Mouse (Mus musculus): Measurements from ENCODE around the gene Ago3.

Ago3 gene

DNA sequence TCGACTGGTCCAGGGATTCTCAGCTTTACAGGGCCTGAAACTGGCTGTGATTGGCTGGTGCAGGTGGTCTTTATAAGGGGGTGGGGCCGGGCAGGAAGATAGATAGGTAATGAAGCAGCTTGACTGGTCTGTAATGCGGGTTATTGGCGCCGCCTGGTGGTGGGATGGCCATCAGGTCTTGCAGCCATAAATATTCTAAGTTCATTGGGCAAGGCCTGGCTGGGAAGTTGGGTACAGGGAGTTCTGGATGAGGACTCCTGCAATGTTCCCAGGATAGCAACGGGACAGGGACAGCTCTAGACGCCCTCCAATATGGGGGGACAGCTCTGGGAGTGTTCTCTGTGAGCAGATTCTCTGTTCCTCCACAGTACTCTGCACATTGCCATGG lies 119.4 kb downstream of the Ago3 start:
- DNase-seq (ENCODE audit: low spot score): peak; percentile 68

DNA sequence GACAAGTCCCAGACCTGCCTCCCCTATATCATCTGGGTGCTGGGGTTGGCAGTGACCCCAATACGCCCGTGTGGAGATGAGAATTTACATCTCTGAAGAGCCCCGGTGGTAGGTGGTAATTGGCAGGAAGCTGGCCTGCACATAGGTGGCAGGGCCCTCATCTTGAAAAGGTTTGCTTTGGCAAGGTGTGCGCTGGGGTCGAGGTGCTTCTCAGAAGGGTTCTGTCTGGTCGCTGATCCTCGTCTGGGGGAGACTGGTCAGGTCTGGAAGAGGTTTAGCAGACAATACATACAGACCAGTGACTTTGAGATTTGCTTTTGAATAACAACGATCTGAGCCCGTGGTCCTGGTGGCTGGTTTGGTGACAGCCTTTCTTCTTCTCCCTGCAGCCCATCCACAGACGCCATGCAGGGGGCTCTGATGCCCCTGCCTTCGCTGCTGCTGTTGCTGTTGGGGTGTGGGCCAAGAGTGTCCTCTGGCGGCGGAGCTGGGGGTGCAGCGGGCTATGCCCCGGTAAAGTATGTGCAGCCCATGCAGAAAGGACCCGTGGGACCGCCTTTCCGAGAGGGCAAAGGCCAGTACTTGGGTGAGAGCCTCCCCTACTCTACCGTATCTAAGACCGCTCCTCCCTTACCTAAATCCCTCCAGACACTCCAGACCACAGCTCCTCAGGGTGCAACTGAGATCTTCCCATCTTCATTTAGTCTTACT lies 120.0 kb downstream of the Ago3 start:
- DNase-seq (ENCODE audit: low spot score): peak; percentile 22

DNA sequence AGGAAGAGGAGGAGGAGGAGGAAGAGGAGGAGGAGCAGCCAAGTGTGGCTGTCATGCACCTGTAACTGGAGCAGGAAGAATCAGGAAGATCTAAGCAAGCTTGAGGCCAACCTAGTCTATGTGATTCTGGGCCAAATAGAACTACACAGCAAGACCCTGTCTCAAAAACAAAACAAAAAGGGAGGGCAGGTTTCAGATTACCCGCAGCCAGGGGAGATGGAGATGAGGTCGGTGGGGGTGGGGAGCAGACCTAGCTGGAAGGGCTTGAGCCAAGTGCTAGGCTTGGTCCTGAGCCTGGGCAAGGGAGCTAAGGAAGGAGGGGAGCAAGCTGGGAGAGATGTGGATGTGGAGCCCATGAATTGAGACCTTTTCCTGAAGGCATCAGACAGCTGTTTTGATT lies 122.5 kb downstream of the Ago3 start:
- DNase-seq (ENCODE audit: low spot score): no peak

DNA sequence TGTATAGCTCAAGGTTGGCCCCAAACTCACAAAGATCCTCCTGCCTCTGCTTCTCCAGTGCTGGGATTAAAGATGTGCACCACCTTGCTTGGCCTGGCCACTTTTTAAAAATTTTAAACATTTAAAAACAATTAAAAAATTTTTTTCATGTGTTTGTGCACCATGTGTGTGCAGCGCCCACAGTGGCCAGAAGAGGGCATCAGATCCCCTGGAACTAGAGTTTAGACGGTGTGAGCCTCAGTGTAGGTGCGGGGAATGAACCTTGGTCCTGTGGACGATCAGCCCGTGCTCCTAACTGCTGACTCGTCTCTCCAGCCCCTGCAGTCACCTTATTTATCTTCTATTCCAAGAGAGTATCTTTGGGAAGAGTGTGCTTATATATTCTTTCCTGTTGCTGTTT lies 123.3 kb downstream of the Ago3 start:
- no peak for DNase-seq (ENCODE audit: low spot score)

DNA sequence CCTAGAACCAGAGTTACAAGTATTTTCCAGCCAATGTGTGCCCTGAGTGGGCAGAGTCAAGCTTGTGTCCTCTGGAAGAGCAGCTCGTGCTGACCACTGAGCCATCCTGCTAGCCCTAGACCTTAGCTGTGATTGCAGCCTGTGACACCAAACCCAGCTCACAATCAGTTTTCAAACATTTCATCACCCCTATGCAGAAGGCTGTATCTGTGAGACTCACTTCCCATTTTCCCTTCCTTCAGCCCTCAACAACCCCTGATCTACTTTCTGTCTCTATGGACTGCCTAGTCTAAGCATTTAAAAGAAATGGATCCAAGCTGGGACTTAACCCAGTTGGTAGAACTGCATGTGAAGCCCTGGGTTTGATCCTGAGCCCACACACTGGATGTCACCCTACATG lies 123.9 kb downstream of the Ago3 start:
- no peak for DNase-seq (ENCODE audit: low spot score)

DNA sequence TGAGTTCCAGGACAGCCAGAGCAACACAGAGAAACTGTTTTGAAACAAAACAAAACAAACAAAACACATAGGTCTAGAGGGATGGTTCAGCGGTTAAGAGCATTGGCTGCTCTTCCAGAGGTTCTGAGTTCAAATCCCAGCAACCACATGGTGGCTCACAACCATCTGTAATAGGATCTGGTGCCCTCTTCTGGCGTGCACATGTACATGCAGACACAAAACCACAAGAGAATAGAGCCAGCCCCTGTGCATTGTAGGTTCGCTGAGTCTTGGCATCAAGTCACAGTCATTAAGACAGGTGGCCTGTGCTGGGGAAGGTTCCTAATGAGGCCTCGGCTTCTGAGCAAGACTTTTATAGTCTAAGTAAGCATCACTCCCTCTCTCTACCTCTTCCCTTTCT lies 125.5 kb downstream of the Ago3 start:
- DNase-seq (ENCODE audit: low spot score): no peak

DNA sequence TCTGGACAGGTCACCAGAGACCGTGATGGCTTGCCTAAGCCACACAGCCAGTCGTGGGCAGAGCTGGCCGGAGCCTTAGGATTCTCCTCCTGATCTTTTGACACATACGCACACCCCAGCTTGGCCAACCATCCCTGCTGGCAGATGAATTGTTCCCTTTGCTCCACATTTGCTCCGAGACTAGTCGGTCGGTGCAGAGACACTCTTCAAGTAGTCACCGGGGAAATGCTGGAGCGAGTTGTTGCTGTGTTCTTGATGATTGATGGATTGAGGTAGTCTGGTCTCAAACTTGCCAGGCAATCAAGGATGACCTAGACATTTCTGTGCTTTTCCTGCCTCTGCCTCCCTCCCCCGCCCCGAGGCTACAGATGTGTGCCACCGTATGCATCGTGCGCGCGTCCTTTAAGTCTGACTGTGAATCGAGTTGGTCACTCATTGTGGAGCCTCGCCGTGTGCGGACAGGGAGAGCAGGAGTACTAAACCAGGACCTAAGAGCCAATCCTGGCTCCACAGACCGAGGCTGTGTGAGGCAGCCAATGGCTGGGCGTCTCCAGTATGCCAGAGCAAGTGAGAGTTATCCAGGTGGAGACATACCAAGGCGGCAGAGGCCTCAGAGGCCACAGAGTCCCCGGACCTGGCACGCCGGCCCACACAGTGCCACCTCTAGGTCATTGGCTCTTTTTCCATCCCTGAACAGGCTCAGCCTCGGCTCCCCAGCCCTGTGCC lies 127.6 kb downstream of the Ago3 start:
- DNase-seq (ENCODE audit: low spot score): no peak

DNA sequence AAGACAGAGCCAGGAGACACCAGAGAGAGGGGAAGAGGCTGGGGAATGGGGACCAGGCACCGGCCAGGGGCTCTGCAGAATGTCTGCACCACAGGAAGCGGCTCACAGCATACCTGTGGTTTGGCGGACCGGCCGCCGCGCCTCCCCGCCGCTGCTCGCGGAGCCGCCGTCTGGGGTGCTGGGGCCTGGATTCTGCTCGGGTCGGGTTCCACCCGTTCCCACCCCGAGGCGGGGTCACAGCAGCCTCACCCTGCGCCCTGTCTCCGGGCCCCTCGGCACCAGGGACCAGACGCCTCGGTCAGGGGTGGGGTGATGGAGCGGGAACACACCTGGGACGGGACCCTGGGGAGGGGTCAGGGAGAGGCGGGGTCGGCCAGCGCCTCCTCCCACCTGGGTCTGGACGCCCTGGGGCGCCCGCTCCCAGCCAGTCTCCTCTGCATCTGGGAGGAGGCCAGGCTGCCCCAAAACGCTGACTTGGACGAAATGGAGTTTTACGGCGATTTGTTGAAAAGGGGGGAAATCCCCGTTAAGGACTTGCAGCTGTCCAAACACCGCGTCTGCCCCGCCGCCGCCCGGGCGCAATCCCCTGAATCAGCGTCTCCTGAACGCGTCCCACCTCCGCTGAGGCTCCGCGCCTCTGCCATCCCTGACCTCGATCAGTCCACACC lies 128.3 kb downstream of the Ago3 start:
- DNase-seq (ENCODE audit: low spot score): no peak

DNA sequence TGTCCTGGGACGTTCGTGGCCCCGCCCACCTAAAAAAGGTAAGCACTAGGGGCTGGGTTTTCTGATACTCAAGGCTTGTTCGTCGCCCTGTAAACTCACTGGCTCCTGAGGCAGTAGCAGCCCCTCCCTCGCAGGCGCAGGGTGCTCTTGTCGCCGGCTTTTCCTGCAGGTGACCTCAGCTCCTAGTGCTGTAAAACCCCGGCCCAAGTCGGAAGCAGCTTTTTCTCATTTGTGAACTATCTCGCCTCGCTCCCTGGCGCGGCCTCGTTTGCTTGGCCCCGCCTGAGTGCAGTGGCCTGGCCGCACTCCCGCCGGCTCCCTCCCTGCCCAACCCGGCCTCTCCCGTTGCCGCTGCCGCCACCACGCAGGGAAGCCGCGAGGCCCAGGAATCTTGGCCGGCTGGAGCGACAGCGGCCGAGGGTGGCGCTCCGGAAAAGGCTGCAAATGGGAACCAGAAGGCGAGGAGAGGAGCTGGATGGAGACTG lies 132.7 kb downstream of the Ago3 start:
- DNase-seq (ENCODE audit: low spot score): peak; percentile 34

DNA sequence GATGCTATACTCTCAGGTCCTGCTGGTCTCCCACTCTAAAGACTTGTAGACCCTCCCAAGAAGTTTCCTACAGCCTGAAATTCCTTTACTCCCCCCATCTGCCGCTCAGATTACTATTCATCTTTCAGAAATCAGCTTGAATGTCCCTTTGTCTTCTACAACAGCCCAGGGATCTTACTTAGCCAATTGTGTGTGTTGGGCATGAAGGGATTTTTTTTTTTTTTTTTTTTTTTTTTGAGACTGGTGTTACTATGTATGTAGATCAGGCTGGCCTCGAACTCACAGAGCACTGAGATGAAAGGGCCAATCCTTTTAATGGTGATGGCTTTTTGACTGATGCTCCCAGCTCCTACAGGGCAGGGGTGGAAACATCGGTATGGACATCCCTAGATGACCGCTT lies 133.4 kb downstream of the Ago3 start:
- DNase-seq (ENCODE audit: low spot score): no peak

DNA sequence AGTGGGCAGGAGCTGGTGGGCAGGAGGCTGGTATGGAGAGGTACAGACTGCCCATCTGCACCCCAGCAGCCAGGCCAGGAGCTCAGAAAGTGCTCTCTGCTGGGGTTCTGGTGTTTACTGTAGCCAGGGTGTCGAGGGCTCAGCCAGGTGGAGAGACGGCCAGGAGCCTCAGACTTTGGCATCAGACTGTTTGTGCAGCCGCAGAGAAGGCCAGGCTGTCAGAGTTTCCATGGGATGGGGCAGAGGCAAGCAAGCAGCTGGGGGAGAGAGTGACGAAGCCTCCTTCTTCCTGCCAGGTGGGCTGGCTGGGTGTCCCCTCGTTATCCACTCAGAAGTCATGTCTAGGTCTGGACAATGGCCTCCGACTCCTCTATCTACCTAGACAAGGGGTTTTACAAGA lies 134.2 kb downstream of the Ago3 start:
- DNase-seq (ENCODE audit: low spot score): no peak

DNA sequence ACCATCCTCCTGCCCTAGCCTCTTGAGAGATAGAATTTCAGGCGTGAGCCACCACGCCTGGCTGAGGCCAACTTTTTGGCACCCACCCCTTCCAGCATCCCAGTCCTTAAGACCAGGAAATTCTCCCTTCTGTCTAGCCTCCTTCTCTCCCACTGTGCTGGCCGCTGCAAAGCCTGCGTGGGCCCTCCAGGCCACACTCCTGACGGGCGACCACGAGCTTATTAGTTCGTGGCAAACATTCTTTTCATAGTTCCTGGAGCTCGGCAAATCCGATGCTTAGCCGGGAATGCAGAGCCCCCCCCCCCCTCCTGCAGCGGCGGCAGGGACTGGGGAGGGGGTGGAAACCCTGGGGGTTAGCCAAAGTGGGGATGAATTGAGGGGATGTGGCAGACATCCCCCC lies 138.2 kb downstream of the Ago3 start:
- no peak for DNase-seq (ENCODE audit: low spot score)

DNA sequence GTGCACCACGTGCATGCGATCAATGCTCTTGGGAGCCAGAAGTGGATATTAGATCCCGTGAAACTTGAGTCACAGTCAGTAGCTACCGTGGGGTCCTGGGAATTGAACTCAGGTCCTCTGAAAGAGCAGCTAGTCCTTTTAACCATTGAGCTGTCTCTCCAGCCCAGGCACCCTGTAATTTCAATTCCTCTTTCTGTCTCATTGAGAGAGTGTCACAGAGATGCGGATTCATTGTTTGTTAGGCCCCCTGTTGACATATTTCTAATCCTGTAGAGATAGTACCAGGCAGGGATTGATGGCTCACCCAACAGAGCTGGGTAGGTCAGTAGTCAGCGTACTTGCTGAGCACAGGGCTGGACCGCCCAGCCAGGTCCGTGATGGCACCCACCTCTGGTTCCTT lies 139.0 kb downstream of the Ago3 start:
- DNase-seq (ENCODE audit: low spot score): no peak

DNA sequence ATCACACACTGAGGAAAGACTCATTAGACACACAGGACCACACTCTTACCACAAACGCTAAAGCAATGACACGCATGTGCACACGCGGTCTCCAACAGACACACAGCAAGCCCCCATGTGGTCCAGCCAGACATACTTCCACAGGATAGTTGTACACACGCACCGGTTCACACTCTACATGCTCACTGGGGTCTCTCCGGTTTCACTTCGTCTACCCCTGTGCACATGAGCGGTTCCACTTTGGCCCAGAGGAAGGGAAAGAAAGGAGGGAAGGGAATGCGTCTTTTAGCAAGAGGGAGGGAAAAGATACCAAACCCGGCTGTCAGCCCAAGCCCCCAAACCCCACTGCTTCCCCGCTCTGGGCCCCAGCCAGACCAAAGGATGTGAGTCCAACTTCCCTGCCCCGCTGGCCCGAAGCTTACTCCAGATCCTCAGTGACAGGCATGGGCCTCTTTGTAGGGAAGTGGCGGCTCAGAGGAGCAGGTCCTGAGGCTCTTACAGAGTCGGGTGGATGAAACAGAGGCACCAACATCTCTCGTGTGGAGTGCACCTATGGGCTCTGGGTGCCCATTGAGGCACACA lies 141.2 kb downstream of the Ago3 start:
- DNase-seq (ENCODE audit: low spot score): no peak

DNA sequence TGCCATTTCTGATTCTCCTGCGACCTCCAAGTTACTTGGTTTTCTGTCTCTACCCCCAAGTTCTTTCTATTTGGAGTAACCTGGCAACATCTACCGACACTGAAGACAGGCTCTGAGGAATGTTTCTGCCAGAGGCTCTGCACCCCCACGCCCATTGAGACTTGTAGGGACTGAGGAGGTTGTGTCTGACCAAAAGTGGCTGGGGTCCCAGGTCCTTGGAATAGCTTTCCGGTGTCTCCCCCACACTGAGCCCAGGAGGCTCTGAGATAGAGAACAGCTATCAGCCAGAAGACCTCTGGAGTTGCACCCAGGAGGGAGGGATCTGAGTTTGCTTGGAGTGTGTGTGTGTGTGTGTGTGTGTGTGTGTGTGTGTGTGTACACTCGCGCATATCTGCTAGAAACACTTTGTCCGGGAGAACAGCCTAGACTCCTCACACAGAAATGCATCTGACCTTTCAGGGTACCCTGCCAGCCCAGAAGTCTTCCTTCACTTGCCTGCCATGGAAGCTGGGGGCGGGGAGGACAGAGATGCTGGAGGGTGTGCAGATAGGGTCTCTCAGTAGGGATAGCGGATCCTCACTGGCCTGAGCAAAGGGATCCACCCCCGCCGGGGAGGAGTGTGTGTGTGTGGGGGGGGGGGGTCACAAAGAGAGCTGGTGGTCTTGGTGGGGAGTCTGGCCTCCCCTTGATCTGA lies 141.9 kb downstream of the Ago3 start:
- no peak for DNase-seq (ENCODE audit: low spot score)

DNA sequence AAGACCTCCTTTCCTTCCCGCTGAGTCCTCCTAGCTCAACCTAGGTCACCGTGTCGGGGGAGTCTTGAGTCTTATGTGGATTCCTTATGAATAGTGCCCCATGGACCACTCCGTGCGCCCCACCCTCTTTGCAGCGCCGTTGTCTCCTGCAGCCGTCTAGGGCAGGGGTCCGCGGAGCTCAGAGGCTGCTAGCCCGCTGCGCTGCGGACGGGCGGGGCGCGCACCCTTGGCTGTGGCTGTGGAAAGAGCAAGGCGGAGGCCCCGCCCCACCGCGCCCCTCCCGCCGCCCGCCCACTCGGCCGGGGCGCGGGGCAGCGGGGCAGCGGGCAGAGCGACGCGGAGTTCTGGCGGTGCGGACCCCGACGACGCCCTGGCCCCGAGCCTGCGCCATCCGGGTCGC lies 142.9 kb downstream of the Ago3 start, which contains the start of gene Col8a2:
TSS of gene Col8a2 (plus strand) at position 302 of the 400 bp plus-strand sequence.
- no peak for DNase-seq (ENCODE audit: low spot score)

DNA sequence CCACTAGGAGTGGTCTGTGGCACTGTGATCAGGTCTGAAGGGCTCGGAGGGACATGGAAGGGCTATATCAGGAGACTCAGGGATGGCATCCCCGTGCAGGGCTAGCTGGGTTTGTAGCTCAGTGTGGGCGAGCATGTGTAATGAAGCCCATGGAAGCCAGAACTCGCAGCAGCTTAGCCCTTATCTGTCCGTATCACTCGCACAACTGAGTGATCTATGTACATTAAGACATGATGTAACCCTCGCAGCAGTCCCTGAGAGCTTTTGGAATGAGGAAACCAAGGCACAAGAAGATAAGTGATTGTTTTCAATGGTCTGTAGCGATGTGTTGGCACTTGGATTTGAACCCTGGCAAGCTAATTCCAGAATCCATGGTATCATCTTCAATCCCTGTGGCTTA lies 145.8 kb downstream of the Ago3 start:
- no peak for DNase-seq (ENCODE audit: low spot score)

DNA sequence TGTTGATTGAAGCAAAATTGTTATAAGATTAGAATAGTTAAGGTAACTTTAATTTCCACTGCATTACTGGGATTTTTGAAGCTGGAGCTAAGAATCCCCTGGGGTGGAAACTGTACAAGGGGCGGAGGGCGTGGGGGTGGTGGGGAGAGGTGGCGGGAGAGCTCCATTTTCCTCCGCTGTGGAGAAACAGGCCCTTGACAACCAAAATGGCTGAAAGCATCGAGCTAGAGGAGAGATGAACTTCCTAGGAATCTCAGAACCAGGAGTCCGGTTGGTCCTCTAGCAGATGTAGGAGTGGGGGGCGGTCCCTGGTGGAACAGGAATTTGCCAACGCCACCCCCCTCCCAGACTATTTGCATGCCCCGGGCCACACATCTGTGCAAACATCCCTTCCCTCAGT lies 147.7 kb downstream of the Ago3 start:
- no peak for DNase-seq (ENCODE audit: low spot score)
